Mouse (Mus musculus) small intestine, adult 2 months (tissue): ENCODE results near the gene Sec31b. TPM values are rescaled to one million over a fixed set of nuclear protein-coding genes. Genes with fewer than 3 reads are reported as not detected.

Experiments used
- H3K27ac ChIP-seq: fragments of 200-500 bp; 2 replicates; pipeline ENCODE4 v1.5.1; 2012; ENCODE audit warnings: low read depth, low read length, control low read depth, inconsistent platforms; ENCODE audit not compliant: insufficient read depth
- H3K27me3 ChIP-seq: fragments of 200-500 bp; 2 replicates; pipeline ENCODE4 v1.6.1; 2012; ENCODE audit warnings: mild to moderate bottlenecking, moderate library complexity, low read length, inconsistent platforms; ENCODE audit not compliant: control insufficient read depth, insufficient read depth
- H3K36me3 ChIP-seq: fragments of 200-500 bp; 2 replicates; pipeline ENCODE4 v1.6.1; 2012; ENCODE audit warnings: mild to moderate bottlenecking, low read length, control low read depth, inconsistent platforms; ENCODE audit not compliant: control insufficient read depth, insufficient read depth
- H3K4me1 ChIP-seq: fragments of 200-500 bp; 2 replicates; pipeline ENCODE4 v1.6.1; 2012; ENCODE audit warnings: low read length, inconsistent platforms, mixed read lengths; ENCODE audit not compliant: control insufficient read depth, insufficient read depth, insufficient read length
- H3K4me3 ChIP-seq: fragments of 200-500 bp; 2 replicates; pipeline ENCODE4 v1.5.1; 2012; ENCODE audit warnings: low read depth, mild to moderate bottlenecking, control low read depth, inconsistent platforms, low read length, moderate library complexity
- CTCF ChIP-seq: fragments of 200-500 bp; IDR thresholded peaks from 2 replicates; pipeline ENCODE4 v1.5.1; 2012; ENCODE audit warnings: low read depth, mild to moderate bottlenecking, control low read depth, inconsistent platforms, low read length, moderate library complexity, mixed read lengths; ENCODE audit not compliant: insufficient replicate concordance, insufficient read length; ENCODE audit errors: extremely low read depth
- POLR2A ChIP-seq: fragments of 200-500 bp; IDR thresholded peaks from 2 replicates; pipeline ENCODE4 v1.6.1; 2012; ENCODE audit warnings: low read depth, mild to moderate bottlenecking, control low read depth, inconsistent platforms, low read length, moderate library complexity
- WGBS: fragments of 180-500 bp; shearing (Covaris S2); methylation state at CpG from one replicate; pipeline ENCODE4 v1.1.7; 2018; 5-methylcytosine and 5-hydroxymethylcytosine counted together
- polyA plus RNA-seq: library from polyadenylated mRNA; depleted of rRNA; stranded (reverse); fragments of >200 nt; gene quantifications from 2 replicates; pipeline ENCODE4 v1.2.3, GENCODE M21; 2012

Gene Sec31b
- polyA plus RNA-seq, 1 experiment = 1.3 TPM

- no peak overlapping the region for H3K27ac ChIP-seq
- no peaks in the 10 kb centered on the region for H3K36me3 ChIP-seq
- no peaks in the 10 kb centered on the region for H3K4me1 ChIP-seq
- no peak for TF ChIP-seq CTCF
- TF ChIP-seq POLR2A = no peak
- H3K27me3 ChIP-seq = no peaks in the 10 kb centered on the region
- H3K4me3 ChIP-seq = no peak overlapping the region
- WGBS = 40% methylated on average over 3 of the region's 3 CpGs
These were observed 10.3 kb downstream of the Sec31b start for GRCm38 (mm10) chr19:44535376-44535775.

GRCm38 (mm10) chr19:44530018-44530417 is 15.6 kb downstream of the Sec31b start:
- Histone ChIP-seq H3K4me1 (no peaks in the 10 kb centered on the region), H3K4me3 (no peak overlapping the region), H3K27ac (no peak overlapping the region), H3K36me3 (no peaks in the 10 kb centered on the region), H3K27me3 (no peaks in the 10 kb centered on the region)
- TF ChIP-seq POLR2A (no peak), CTCF (no peak)
- 78% methylated on average over 6 of the region's 6 CpGs for WGBS

GRCm38 (mm10) chr19:44525551-44526205 is 20.0 kb downstream of the Sec31b start:
- H3K4me1 ChIP-seq = no peaks in the 10 kb centered on the region
- no peaks in the 10 kb centered on the region for H3K27me3 ChIP-seq
- H3K4me3 ChIP-seq = no peak overlapping the region
- WGBS = 73% methylated on average over 9 of the region's 9 CpGs
- TF ChIP-seq POLR2A (no peak), CTCF (no peak)
- H3K36me3 ChIP-seq = no peaks in the 10 kb centered on the region
- no peak overlapping the region for H3K27ac ChIP-seq

GRCm38 (mm10) chr19:44519152-44519551 is 26.5 kb downstream of the Sec31b start:
- H3K4me1 ChIP-seq = peaks cover 2% of the 10 kb centered on the region; the same call in 1 of the 2 replicates
- H3K4me3 ChIP-seq = no peak overlapping the region
- H3K36me3 ChIP-seq = no peaks in the 10 kb centered on the region
- no peak for TF ChIP-seq POLR2A
- TF ChIP-seq CTCF = no peak
- WGBS = 18% methylated on average over 7 of the region's 7 CpGs
- H3K27ac ChIP-seq = no peak overlapping the region
- H3K27me3 ChIP-seq = no peaks in the 10 kb centered on the region; the same call in 1 of the 2 replicates

- 63% methylated on average over 12 of the region's 12 CpGs for WGBS
- TF ChIP-seq CTCF (no peak), POLR2A (no peak)
- H3K27me3 ChIP-seq = no peaks in the 10 kb centered on the region; the same call in 1 of the 2 replicates
- H3K27ac ChIP-seq = no peak overlapping the region
- peaks cover 2% of the 10 kb centered on the region; the same call in 1 of the 2 replicates for H3K4me1 ChIP-seq
- H3K4me3 ChIP-seq = no peak overlapping the region
- H3K36me3 ChIP-seq = no peaks in the 10 kb centered on the region
These were observed 27.5 kb downstream of the Sec31b start for GRCm38 (mm10) chr19:44517996-44518768.

- Histone ChIP-seq H3K4me1 (peaks cover 9% of the 10 kb centered on the region; the same call in 1 of the 2 replicates), H3K36me3 (no peaks in the 10 kb centered on the region), H3K27me3 (peaks cover 22% of the 10 kb centered on the region), H3K4me3 (no peak overlapping the region), H3K27ac (no peak overlapping the region)
- 63% methylated on average over 6 of the region's 6 CpGs for WGBS
- TF ChIP-seq CTCF (no peak), POLR2A (no peak)
These were observed 29.9 kb downstream of the Sec31b start for GRCm38 (mm10) chr19:44515769-44516168.
